Mouse (Mus musculus) megakaryocyte, embryonic 14.5 days (primary cell): Measurements from ENCODE around the gene Unc5a. TPM values are rescaled to one million over a fixed set of nuclear protein-coding genes. Genes with fewer than 3 reads are reported as not detected.

Source experiments
- H3K27me3 ChIP-seq: replicated peaks from 2 replicates; pipeline ENCODE3; 2012; ENCODE audit warnings: inconsistent platforms
- H3K36me3 ChIP-seq: replicated peaks from 2 replicates; pipeline ENCODE3; 2012; ENCODE audit warnings: low read length, inconsistent platforms, mixed read lengths
- H3K4me1 ChIP-seq: 2 replicates; pipeline ENCODE4 v1.6.1; 2012; ENCODE audit warnings: inconsistent platforms
- H3K4me3 ChIP-seq: replicated peaks from 2 replicates; pipeline ENCODE3; 2012; ENCODE audit warnings: moderate library complexity, mild to moderate bottlenecking, inconsistent platforms
- H3K9me3 ChIP-seq: 2 replicates; pipeline ENCODE4 v1.6.1; 2012; ENCODE audit warnings: inconsistent platforms
- FLI1 ChIP-seq: IDR thresholded peaks from 2 replicates; pipeline ENCODE4 v1.6.1; 2012; ENCODE audit warnings: low read length, inconsistent platforms, mixed read lengths
- GATA1 ChIP-seq: IDR thresholded peaks from 3 replicates; pipeline ENCODE4 v1.6.1; 2012; ENCODE audit warnings: mixed read lengths, low read length, inconsistent platforms, borderline replicate concordance
- polyA plus RNA-seq: library from polyadenylated mRNA; stranded (reverse); fragments of >175 nt; gene quantifications from 2 replicates; pipeline ENCODE4 v1.2.3, GENCODE M21; 2012; ENCODE audit warnings: low replicate concordance; ENCODE audit not compliant: insufficient read depth

Gene Unc5a
- polyA plus RNA-seq, 1 experiment = not detected

- H3K36me3 ChIP-seq = no peaks in the 10 kb centered on the region
- TF ChIP-seq FLI1 (no peak), GATA1 (no peak)
- H3K9me3 ChIP-seq = no peaks in the 10 kb centered on the region
- H3K27me3 ChIP-seq = peaks cover 46% of the 10 kb centered on the region
- H3K4me1 ChIP-seq = no peaks in the 10 kb centered on the region; the same call in 1 of the 2 replicates
- no peak overlapping the region for H3K4me3 ChIP-seq
Observed at GRCm38 (mm10) chr13:54970521-54971247, 21.5 kb downstream of the Unc5a start.

- no peak overlapping the region for H3K4me3 ChIP-seq
- no peaks in the 10 kb centered on the region for H3K9me3 ChIP-seq
- peaks cover 61% of the 10 kb centered on the region for H3K27me3 ChIP-seq
- no peaks in the 10 kb centered on the region; the same call in 1 of the 2 replicates for H3K4me1 ChIP-seq
- H3K36me3 ChIP-seq = no peaks in the 10 kb centered on the region
- no peak for TF ChIP-seq FLI1
- no peak for TF ChIP-seq GATA1
Observed at GRCm38 (mm10) chr13:54975546-54975945, 26.3 kb downstream of the Unc5a start.

DNA sequence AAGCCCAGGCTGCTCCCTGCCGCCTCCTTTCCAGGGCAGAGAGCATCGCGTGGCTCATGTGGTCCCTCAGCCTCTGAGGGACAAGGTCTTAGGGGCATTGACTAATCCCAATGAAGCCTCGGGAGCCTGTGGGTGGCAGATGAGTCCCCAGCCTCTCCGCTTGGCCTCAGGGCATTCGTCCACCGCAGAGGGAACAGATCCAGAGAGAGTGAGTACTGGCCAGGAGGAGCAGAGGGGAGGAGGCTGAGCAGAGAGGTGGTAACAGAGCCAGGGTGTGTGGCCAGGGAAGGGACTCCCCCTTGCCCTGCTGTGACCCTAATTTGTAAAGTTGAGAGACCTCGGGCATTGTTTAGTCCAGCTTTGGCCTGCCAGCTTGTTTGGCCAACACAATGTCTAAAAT is 29.6 kb downstream of the Unc5a start:
- H3K4me3 ChIP-seq = no peak overlapping the region
- no peaks in the 10 kb centered on the region for H3K9me3 ChIP-seq
- H3K36me3 ChIP-seq = no peaks in the 10 kb centered on the region
- peaks cover 5% of the 10 kb centered on the region for H3K4me1 ChIP-seq
- H3K27me3 ChIP-seq = peaks cover 75% of the 10 kb centered on the region
- TF ChIP-seq FLI1 (no peak), GATA1 (no peak)

- TF ChIP-seq FLI1 = no peak
- TF ChIP-seq GATA1 = no peak
- peaks cover 82% of the 10 kb centered on the region for H3K27me3 ChIP-seq
Observed at GRCm38 (mm10) chr13:54980957-54981356, 31.7 kb downstream of the Unc5a start.

DNA sequence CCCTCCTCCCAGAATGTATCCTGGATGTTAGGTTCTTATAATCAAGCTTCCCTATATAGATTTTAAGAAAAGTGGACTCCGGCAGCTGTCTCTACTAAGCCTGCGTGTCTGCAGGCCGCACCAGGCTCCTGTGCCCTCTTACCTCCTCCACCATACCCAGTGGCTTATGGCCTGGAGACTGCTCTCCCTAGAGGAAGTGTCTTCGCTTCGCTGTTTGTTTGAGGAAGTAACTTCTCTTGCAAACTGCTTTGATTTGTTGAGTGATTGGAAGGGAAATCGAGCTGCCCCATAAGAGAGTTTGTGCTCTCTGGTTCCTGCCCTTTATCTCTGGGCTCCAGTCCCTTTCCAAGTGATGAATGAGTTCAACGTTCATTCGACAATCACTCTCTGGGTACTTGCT is 33.8 kb downstream of the Unc5a start:
- TF ChIP-seq GATA1 = no peak
- TF ChIP-seq FLI1 = no peak
- H3K4me1 ChIP-seq = peaks cover 21% of the 10 kb centered on the region
- no peak overlapping the region for H3K4me3 ChIP-seq
- H3K9me3 ChIP-seq = no peaks in the 10 kb centered on the region
- no peaks in the 10 kb centered on the region for H3K36me3 ChIP-seq
- peaks cover 89% of the 10 kb centered on the region for H3K27me3 ChIP-seq

More at GRCm38 (mm10) chr13:54980957-54981356, 31.7 kb downstream of the Unc5a start:
- Histone ChIP-seq H3K4me3 (no peak overlapping the region), H3K36me3 (no peaks in the 10 kb centered on the region), H3K9me3 (no peaks in the 10 kb centered on the region), H3K4me1 (peaks cover 5% of the 10 kb centered on the region; the same call in 1 of the 2 replicates)

DNA sequence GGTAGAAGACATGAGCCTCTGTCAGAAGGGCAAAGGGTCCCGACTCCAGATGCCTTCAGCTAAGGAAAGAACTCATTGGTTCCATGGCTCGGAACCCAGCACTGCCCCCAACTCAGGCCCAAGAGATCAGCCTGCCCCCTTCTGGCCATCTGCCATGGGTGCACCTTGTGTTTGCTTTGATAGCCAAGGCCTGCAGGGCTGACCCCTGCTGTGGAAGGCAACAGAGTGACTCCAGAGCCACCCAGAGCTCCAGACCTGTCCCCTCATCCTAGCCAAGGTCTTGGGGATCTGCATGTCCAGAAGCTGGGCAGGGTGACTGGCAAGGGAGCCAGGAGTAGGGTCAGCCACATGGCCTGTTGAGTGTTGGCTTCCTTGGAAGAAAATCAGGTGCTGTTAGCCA is 34.4 kb downstream of the Unc5a start:
- Histone ChIP-seq H3K27me3 (peaks cover 90% of the 10 kb centered on the region), H3K9me3 (no peaks in the 10 kb centered on the region), H3K36me3 (no peaks in the 10 kb centered on the region), H3K4me1 (peaks cover 27% of the 10 kb centered on the region), H3K4me3 (no peak overlapping the region)
- no peak for TF ChIP-seq FLI1
- no peak for TF ChIP-seq GATA1

DNA sequence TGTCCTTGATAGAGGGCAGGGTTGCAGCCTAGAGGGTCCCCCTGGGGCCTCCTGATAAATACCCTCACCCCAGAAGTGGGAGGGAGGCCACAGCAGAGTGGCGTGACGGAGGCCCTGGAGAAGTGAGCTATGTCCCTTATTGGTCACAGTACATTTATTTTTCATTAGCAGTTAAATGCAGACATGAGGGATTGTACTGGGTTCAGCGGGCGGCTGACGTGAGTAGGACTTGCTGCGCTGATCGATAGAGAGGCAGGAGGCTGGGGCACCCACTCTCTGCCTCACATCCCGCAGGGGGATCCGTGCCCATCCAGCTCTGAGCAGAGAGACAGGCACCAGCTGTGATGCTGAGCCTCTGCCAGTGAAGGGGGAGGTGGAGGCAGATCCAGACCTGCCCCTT is 38.2 kb downstream of the Unc5a start:
- no peak overlapping the region for H3K4me3 ChIP-seq
- no peaks in the 10 kb centered on the region for H3K36me3 ChIP-seq
- H3K4me1 ChIP-seq = peaks cover 27% of the 10 kb centered on the region
- no peak for TF ChIP-seq FLI1
- TF ChIP-seq GATA1 = no peak
- no peaks in the 10 kb centered on the region for H3K9me3 ChIP-seq
- H3K27me3 ChIP-seq = peaks cover 82% of the 10 kb centered on the region

DNA sequence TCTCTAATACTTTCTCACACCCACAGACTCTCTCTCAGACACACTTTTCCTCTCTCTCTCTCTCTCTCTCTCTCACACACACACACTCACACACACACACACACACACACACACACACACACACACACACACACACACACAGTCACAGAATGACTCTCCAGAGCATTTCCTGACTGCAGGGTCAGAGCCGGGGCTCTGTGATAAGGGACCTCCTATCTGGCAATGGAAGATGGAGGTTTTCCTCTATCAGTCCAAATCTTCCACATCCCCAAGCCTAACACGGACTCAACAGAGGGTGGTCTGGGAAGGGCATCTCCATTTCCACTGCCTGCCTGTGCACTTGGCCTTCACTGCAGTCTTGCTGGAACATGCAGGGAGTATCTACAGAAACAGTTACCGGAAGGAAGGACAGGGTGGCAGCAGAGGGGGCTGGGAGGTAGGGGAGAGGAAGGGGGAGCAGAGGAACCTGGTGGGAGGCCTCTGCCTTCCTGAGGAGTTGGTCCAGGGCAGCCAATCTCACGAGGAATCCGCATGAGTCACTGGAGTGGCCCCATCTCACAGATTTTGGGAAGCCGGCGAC is 39.1 kb downstream of the Unc5a start:
- H3K4me3 ChIP-seq = peak overlapping the region; percentile 54
- peaks cover 82% of the 10 kb centered on the region for H3K27me3 ChIP-seq
- TF ChIP-seq FLI1 = no peak
- no peak for TF ChIP-seq GATA1
- H3K36me3 ChIP-seq = no peaks in the 10 kb centered on the region
- H3K9me3 ChIP-seq = no peaks in the 10 kb centered on the region
- peaks cover 27% of the 10 kb centered on the region for H3K4me1 ChIP-seq

- Histone ChIP-seq H3K27me3 (peaks cover 83% of the 10 kb centered on the region), H3K4me1 (peaks cover 19% of the 10 kb centered on the region), H3K36me3 (no peaks in the 10 kb centered on the region), H3K4me3 (no peak overlapping the region), H3K9me3 (no peaks in the 10 kb centered on the region)
- TF ChIP-seq GATA1 = no peak
- no peak for TF ChIP-seq FLI1
Observed at GRCm38 (mm10) chr13:54992215-54992614, 43.0 kb downstream of the Unc5a start.

- Histone ChIP-seq H3K9me3 (no peaks in the 10 kb centered on the region), H3K4me3 (no peak overlapping the region), H3K36me3 (no peaks in the 10 kb centered on the region), H3K27me3 (peaks cover 79% of the 10 kb centered on the region), H3K4me1 (no peaks in the 10 kb centered on the region)
- no peak for TF ChIP-seq GATA1
- TF ChIP-seq FLI1 = no peak
Observed at GRCm38 (mm10) chr13:54994576-54994975, 45.4 kb downstream of the Unc5a start.

DNA sequence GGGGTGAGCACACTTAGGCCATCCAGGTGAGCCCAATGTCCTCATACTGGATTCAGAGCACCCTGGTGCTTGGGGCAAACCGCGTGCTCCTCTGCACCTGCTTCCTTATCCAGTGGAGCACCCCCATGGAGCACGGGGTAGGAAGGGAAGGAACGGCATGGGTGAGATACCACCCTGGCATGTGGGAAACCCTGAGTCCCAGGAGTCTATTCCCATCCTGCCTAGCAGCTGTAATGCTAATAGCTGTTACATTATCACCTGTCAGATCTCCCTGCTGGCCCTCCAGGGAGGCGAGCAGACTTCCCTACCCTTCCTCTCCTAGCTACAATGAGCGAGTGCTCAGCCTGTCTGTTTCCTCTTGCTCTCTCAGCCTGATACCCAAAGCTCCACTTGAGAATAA is 46.0 kb downstream of the Unc5a start:
- Histone ChIP-seq H3K27me3 (peaks cover 82% of the 10 kb centered on the region), H3K36me3 (no peaks in the 10 kb centered on the region), H3K4me1 (no peaks in the 10 kb centered on the region), H3K9me3 (no peaks in the 10 kb centered on the region), H3K4me3 (no peak overlapping the region)
- TF ChIP-seq FLI1 = no peak
- no peak for TF ChIP-seq GATA1
